Mouse (Mus musculus): Measurements from ENCODE around the gene Ifrd1. TPM values are rescaled to one million over a fixed set of nuclear protein-coding genes. Genes with fewer than 3 reads are reported as not detected.

The Ifrd1 gene
- polyA plus RNA-seq, 1 experiment from 2014 or later, result 40.3 TPM

GRCm38 (mm10) chr12:40247976-40248375, 328 bp downstream of the Ifrd1 start:
- no peaks in the 10 kb centered on the region for H3K36me3 ChIP-seq (ENCODE audit: control insufficient read depth, insufficient read depth)
- H3K4me2 ChIP-seq (ENCODE audit: low read depth, low read length), result no peak overlapping the region; the same call in 1 of the 2 replicates
- H3K4me3 ChIP-seq (ENCODE audit: low read depth, low read length), result no peak overlapping the region
- no peak overlapping the region for H3K9ac ChIP-seq (ENCODE audit: low read depth, low read length)
- H3K27me3 ChIP-seq (ENCODE audit: control insufficient read depth, insufficient read depth, low read depth, low read length), result no peaks in the 10 kb centered on the region
- H3K27ac ChIP-seq (ENCODE audit: low read length), result no peak overlapping the region
- 52% methylated on average over 6 of the region's 6 CpGs for WGBS (ENCODE audit: insufficient replicate concordance)
- ATAC-seq (ENCODE audit: low read depth), result peak; percentile 89
- peaks cover 10% of the 10 kb centered on the region for H3K4me1 ChIP-seq (ENCODE audit: control insufficient read depth, low read depth, low read length)
- no peaks in the 10 kb centered on the region for H3K9me3 ChIP-seq (replicated peaks; ENCODE audit: control insufficient read depth, low read length)

GRCm38 (mm10) chr12:40247384-40247783, 920 bp downstream of the Ifrd1 start:
- H3K9me3 ChIP-seq (replicated peaks; ENCODE audit: control insufficient read depth, low read length), result no peaks in the 10 kb centered on the region
- no peak overlapping the region for H3K4me3 ChIP-seq (ENCODE audit: low read depth, low read length)
- no peaks in the 10 kb centered on the region for H3K27me3 ChIP-seq (ENCODE audit: control insufficient read depth, insufficient read depth, low read depth, low read length)
- ATAC-seq (ENCODE audit: low read depth), result no peak
- no peak overlapping the region for H3K9ac ChIP-seq (ENCODE audit: low read depth, low read length)
- H3K4me2 ChIP-seq (ENCODE audit: low read depth, low read length), result peak overlapping the region; percentile 13; the same call in 1 of the 2 replicates
- peaks cover 10% of the 10 kb centered on the region for H3K4me1 ChIP-seq (ENCODE audit: control insufficient read depth, low read depth, low read length)
- no peaks in the 10 kb centered on the region for H3K36me3 ChIP-seq (ENCODE audit: control insufficient read depth, insufficient read depth)
- no peak overlapping the region for H3K27ac ChIP-seq (ENCODE audit: low read length)
- WGBS (ENCODE audit: insufficient replicate concordance), result 43% methylated on average over 4 of the region's 4 CpGs

GRCm38 (mm10) chr12:40245434-40245970, 2.8 kb downstream of the Ifrd1 start:
- no peak overlapping the region for H3K4me2 ChIP-seq (ENCODE audit: low read depth, low read length)
- ATAC-seq (ENCODE audit: low read depth), result no peak
- no peaks in the 10 kb centered on the region for H3K36me3 ChIP-seq (ENCODE audit: control insufficient read depth, insufficient read depth)
- no peaks in the 10 kb centered on the region for H3K27me3 ChIP-seq (ENCODE audit: control insufficient read depth, insufficient read depth, low read depth, low read length)
- no peak overlapping the region for H3K27ac ChIP-seq (ENCODE audit: low read length)
- peaks cover 10% of the 10 kb centered on the region for H3K4me1 ChIP-seq (ENCODE audit: control insufficient read depth, low read depth, low read length)
- no peak overlapping the region for H3K4me3 ChIP-seq (ENCODE audit: low read depth, low read length)
- 56% methylated on average over 7 of the region's 7 CpGs for WGBS (ENCODE audit: insufficient replicate concordance)
- no peaks in the 10 kb centered on the region for H3K9me3 ChIP-seq (replicated peaks; ENCODE audit: control insufficient read depth, low read length)
- no peak overlapping the region for H3K9ac ChIP-seq (ENCODE audit: low read depth, low read length)

- Histone ChIP-seq H3K4me1 (ENCODE audit: control insufficient read depth, low read depth, low read length) (peaks cover 10% of the 10 kb centered on the region), H3K4me3 (ENCODE audit: low read depth, low read length) (no peak overlapping the region), H3K4me2 (ENCODE audit: low read depth, low read length) (no peak overlapping the region), H3K36me3 (ENCODE audit: control insufficient read depth, insufficient read depth) (no peaks in the 10 kb centered on the region), H3K27ac (ENCODE audit: low read length) (no peak overlapping the region), H3K9ac (ENCODE audit: low read depth, low read length) (no peak overlapping the region), H3K27me3 (ENCODE audit: control insufficient read depth, insufficient read depth, low read depth, low read length) (no peaks in the 10 kb centered on the region), H3K9me3 (replicated peaks; ENCODE audit: control insufficient read depth, low read length) (no peaks in the 10 kb centered on the region)
- no peak for ATAC-seq (ENCODE audit: low read depth)
- WGBS (ENCODE audit: insufficient replicate concordance), result 67% methylated on average over 5 of the region's 5 CpGs
These were observed 3.4 kb downstream of the Ifrd1 start for GRCm38 (mm10) chr12:40244926-40245325.

DNA sequence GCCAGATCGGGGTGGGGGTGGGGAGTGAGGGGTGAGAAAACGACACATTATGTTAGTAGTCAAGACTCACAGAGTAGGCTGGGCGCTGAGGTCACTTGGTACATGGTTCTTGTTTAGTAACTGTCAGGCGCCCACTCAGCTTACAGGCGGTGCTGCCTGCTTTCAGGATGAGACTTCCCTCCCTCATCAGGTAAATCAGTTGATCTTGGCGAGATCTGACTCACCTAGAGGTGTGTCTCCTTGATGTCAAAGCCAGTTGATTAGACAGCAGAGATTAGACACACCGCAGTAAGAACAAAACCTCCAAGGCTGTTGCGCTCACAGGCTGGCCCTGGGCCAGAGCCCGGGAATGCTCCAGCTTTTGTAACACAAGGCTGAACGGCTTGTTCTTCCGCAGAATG, 4.5 kb downstream of the Ifrd1 start:
- H3K9ac ChIP-seq (ENCODE audit: low read depth, low read length), result no peak overlapping the region
- no peak overlapping the region for H3K27ac ChIP-seq (ENCODE audit: low read length)
- peaks cover 10% of the 10 kb centered on the region for H3K4me1 ChIP-seq (ENCODE audit: control insufficient read depth, low read depth, low read length)
- no peaks in the 10 kb centered on the region for H3K27me3 ChIP-seq (ENCODE audit: control insufficient read depth, insufficient read depth, low read depth, low read length)
- no peak overlapping the region for H3K4me2 ChIP-seq (ENCODE audit: low read depth, low read length)
- H3K36me3 ChIP-seq (ENCODE audit: control insufficient read depth, insufficient read depth), result no peaks in the 10 kb centered on the region
- WGBS (ENCODE audit: insufficient replicate concordance), result 56% methylated on average over 11 of the region's 11 CpGs
- H3K4me3 ChIP-seq (ENCODE audit: low read depth, low read length), result no peak overlapping the region
- no peak for ATAC-seq (ENCODE audit: low read depth)
- no peaks in the 10 kb centered on the region for H3K9me3 ChIP-seq (replicated peaks; ENCODE audit: control insufficient read depth, low read length)

DNA sequence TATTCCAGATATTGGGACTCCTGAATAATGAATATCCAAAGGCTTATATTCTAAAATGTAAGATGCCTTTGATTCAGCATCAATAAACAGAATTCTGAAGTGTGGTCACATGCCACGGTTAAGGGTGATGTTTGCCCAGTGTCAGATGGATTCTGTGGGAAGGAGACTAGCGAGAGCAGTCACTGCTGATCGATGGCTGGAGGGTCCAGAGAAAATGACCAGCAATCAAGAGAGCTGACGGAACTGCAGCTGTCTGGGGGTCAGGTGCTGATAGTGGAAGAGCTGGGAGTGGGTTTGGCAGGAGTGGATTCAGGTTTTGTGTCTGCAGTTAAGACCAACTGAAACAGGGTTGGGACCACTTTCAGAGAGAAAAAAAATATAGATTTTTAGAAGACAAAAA, 5.1 kb downstream of the Ifrd1 start:
- H3K27me3 ChIP-seq (ENCODE audit: control insufficient read depth, insufficient read depth, low read depth, low read length), result no peaks in the 10 kb centered on the region
- ATAC-seq (ENCODE audit: low read depth), result no peak
- H3K4me2 ChIP-seq (ENCODE audit: low read depth, low read length), result no peak overlapping the region
- peaks cover 10% of the 10 kb centered on the region for H3K4me1 ChIP-seq (ENCODE audit: control insufficient read depth, low read depth, low read length)
- H3K27ac ChIP-seq (ENCODE audit: low read length), result no peak overlapping the region
- no peak overlapping the region for H3K4me3 ChIP-seq (ENCODE audit: low read depth, low read length)
- no peaks in the 10 kb centered on the region for H3K36me3 ChIP-seq (ENCODE audit: control insufficient read depth, insufficient read depth)
- no peak overlapping the region for H3K9ac ChIP-seq (ENCODE audit: low read depth, low read length)
- 55% methylated on average over 4 of the region's 4 CpGs for WGBS (ENCODE audit: insufficient replicate concordance)
- H3K9me3 ChIP-seq (replicated peaks; ENCODE audit: control insufficient read depth, low read length), result no peaks in the 10 kb centered on the region

- Histone ChIP-seq H3K4me2 (ENCODE audit: low read depth, low read length) (no peak overlapping the region), H3K27me3 (ENCODE audit: control insufficient read depth, insufficient read depth, low read depth, low read length) (no peaks in the 10 kb centered on the region), H3K36me3 (ENCODE audit: control insufficient read depth, insufficient read depth) (no peaks in the 10 kb centered on the region), H3K27ac (ENCODE audit: low read length) (no peak overlapping the region), H3K4me3 (ENCODE audit: low read depth, low read length) (no peak overlapping the region), H3K9me3 (replicated peaks; ENCODE audit: control insufficient read depth, low read length) (no peaks in the 10 kb centered on the region), H3K9ac (ENCODE audit: low read depth, low read length) (no peak overlapping the region), H3K4me1 (ENCODE audit: control insufficient read depth, low read depth, low read length) (no peaks in the 10 kb centered on the region)
- no peak for ATAC-seq (ENCODE audit: low read depth)
- 73% methylated on average over 7 of the region's 7 CpGs for WGBS (ENCODE audit: insufficient replicate concordance)
These were observed 9.1 kb downstream of the Ifrd1 start for GRCm38 (mm10) chr12:40239161-40239560.

DNA sequence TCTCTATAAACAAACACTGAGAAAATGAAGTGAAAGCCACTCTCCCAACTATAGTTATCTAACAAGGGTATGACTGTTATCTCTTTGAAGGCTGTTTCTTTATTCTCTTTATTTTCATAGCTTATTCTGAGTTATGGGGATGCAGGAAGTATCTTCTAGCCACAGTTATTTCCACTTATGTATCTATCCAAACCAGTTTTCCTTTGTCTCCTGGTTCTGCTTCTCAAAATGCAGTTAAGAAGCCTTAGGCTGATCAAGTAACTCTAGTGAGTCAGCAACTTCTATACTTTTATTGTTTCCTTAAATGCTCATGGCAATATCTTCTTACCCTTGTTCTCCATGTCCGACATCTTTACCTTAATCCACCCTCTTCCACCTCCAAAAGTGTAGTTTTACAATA, 16.1 kb downstream of the Ifrd1 start:
- no peak overlapping the region for H3K27ac ChIP-seq (ENCODE audit: low read length)
- no peaks in the 10 kb centered on the region for H3K4me1 ChIP-seq (ENCODE audit: control insufficient read depth, low read depth, low read length)
- ATAC-seq (ENCODE audit: low read depth), result no peak
- H3K4me3 ChIP-seq (ENCODE audit: low read depth, low read length), result no peak overlapping the region
- no peak overlapping the region for H3K9ac ChIP-seq (ENCODE audit: low read depth, low read length)
- no peaks in the 10 kb centered on the region for H3K36me3 ChIP-seq (ENCODE audit: control insufficient read depth, insufficient read depth)
- H3K4me2 ChIP-seq (ENCODE audit: low read depth, low read length), result no peak overlapping the region
- H3K9me3 ChIP-seq (replicated peaks; ENCODE audit: control insufficient read depth, low read length), result no peaks in the 10 kb centered on the region
- 54% methylated on average over 1 of the region's 1 CpGs for WGBS (ENCODE audit: insufficient replicate concordance)
- H3K27me3 ChIP-seq (ENCODE audit: control insufficient read depth, insufficient read depth, low read depth, low read length), result no peaks in the 10 kb centered on the region

GRCm38 (mm10) chr12:40231632-40232031, 16.7 kb downstream of the Ifrd1 start:
- no peak for ATAC-seq (ENCODE audit: low read depth)
- no peak overlapping the region for H3K27ac ChIP-seq (ENCODE audit: low read length)
- no peaks in the 10 kb centered on the region for H3K27me3 ChIP-seq (ENCODE audit: control insufficient read depth, insufficient read depth, low read depth, low read length)
- H3K36me3 ChIP-seq (ENCODE audit: control insufficient read depth, insufficient read depth), result no peaks in the 10 kb centered on the region
- 70% methylated on average over 2 of the region's 2 CpGs for WGBS (ENCODE audit: insufficient replicate concordance)
- H3K9me3 ChIP-seq (replicated peaks; ENCODE audit: control insufficient read depth, low read length), result no peaks in the 10 kb centered on the region
- no peak overlapping the region for H3K4me3 ChIP-seq (ENCODE audit: low read depth, low read length)
- no peak overlapping the region for H3K4me2 ChIP-seq (ENCODE audit: low read depth, low read length)
- no peak overlapping the region for H3K9ac ChIP-seq (ENCODE audit: low read depth, low read length)
- no peaks in the 10 kb centered on the region for H3K4me1 ChIP-seq (ENCODE audit: control insufficient read depth, low read depth, low read length)
